Mouse (Mus musculus) forebrain, embryonic 16.5 days (tissue): ENCODE results near the gene Zfp423. TPM values are rescaled to one million over a fixed set of nuclear protein-coding genes. Genes with fewer than 3 reads are reported as not detected.

Experiments
- ATAC-seq: fragments of 200-750 bp; cut with Nextera tagmentation; 2 replicates; pipeline ENCODE4 v1.8.0; 2017; ENCODE audit warnings: mild to moderate bottlenecking, moderate library complexity
- H3K27ac ChIP-seq: fragments of 300-500 bp; sonication (generic); 2 replicates; pipeline ENCODE4 v1.5.1; 2014; ENCODE audit warnings: low read length, control low read depth
- H3K27me3 ChIP-seq: fragments of 300-500 bp; sonication (generic); replicated peaks from 2 replicates; pipeline ENCODE4 v1.6.1; 2014; ENCODE audit warnings: low read length; ENCODE audit not compliant: control insufficient read depth, insufficient read depth
- H3K36me3 ChIP-seq: fragments of 300-500 bp; sonication (generic); 2 replicates; pipeline ENCODE4 v1.6.1; 2014; ENCODE audit not compliant: control insufficient read depth, insufficient read depth
- H3K4me1 ChIP-seq: fragments of 300-500 bp; sonication (generic); replicated peaks from 2 replicates; pipeline ENCODE4 v1.6.1; 2014; ENCODE audit warnings: low read length; ENCODE audit not compliant: control insufficient read depth, insufficient read depth
- H3K4me2 ChIP-seq: fragments of 300-500 bp; sonication (generic); 2 replicates; pipeline ENCODE4 v1.6.1; 2014; ENCODE audit warnings: mild to moderate bottlenecking, low read length, control low read depth
- H3K4me3 ChIP-seq: fragments of 300-500 bp; sonication (generic); replicated peaks from 2 replicates; pipeline ENCODE4 v1.5.1; 2014; ENCODE audit warnings: mild to moderate bottlenecking, low read length, control low read depth
- H3K9ac ChIP-seq: fragments of 300-500 bp; sonication (generic); replicated peaks from 2 replicates; pipeline ENCODE4 v1.6.1; 2014; ENCODE audit warnings: low read depth, low read length, control low read depth
- H3K9me3 ChIP-seq: fragments of 300-500 bp; sonication (generic); 2 replicates; pipeline ENCODE4 v1.6.1; 2016; ENCODE audit warnings: low read length; ENCODE audit not compliant: control insufficient read depth
- WGBS: fragments of 180-500 bp; shearing (Covaris S2); extraction: QIAGEN DNeasy Blood & Tissue Kit; methylation state at CpG from one replicate; pipeline ENCODE4 v1.1.7; 2014; 5-methylcytosine and 5-hydroxymethylcytosine counted together
- polyA plus RNA-seq: library from polyadenylated mRNA; unstranded; fragments of >200 nt; fragmentation: Nextera tagmentation; extraction: Ambion mirVana; gene quantifications from 2 replicates; pipeline ENCODE4 v1.2.1, GENCODE M21; 2015

Gene Zfp423
- polyA plus RNA-seq, 1 experiment from 2014 or later: 20.6 TPM

GRCm38 (mm10) chr8:87887956-87888355 is 71.4 kb downstream of the Zfp423 start:
- Histone ChIP-seq H3K27ac (no peak overlapping the region), H3K4me3 (no peak overlapping the region), H3K9me3 (no peaks in the 10 kb centered on the region), H3K4me2 (no peak overlapping the region), H3K4me1 (peaks cover 6% of the 10 kb centered on the region), H3K9ac (no peak overlapping the region), H3K36me3 (no peaks in the 10 kb centered on the region), H3K27me3 (no peaks in the 10 kb centered on the region)
- no peak for ATAC-seq
- WGBS: 24% methylated on average over 12 of the region's 12 CpGs

GRCm38 (mm10) chr8:87881088-87881487 is 78.3 kb downstream of the Zfp423 start:
- no peak overlapping the region for H3K9ac ChIP-seq
- no peak for ATAC-seq
- no peaks in the 10 kb centered on the region for H3K9me3 ChIP-seq
- no peak overlapping the region for H3K27ac ChIP-seq
- WGBS: 57% methylated on average over 2 of the region's 2 CpGs
- H3K36me3 ChIP-seq: no peaks in the 10 kb centered on the region
- no peak overlapping the region for H3K4me3 ChIP-seq
- peaks cover 11% of the 10 kb centered on the region; the same call in 1 of the 2 replicates for H3K4me1 ChIP-seq
- no peaks in the 10 kb centered on the region for H3K27me3 ChIP-seq
- no peak overlapping the region for H3K4me2 ChIP-seq

GRCm38 (mm10) chr8:87875852-87876251 is 83.5 kb downstream of the Zfp423 start:
- ATAC-seq: no peak
- Histone ChIP-seq H3K9me3 (no peaks in the 10 kb centered on the region), H3K4me3 (no peak overlapping the region), H3K4me1 (peaks cover 34% of the 10 kb centered on the region), H3K4me2 (no peak overlapping the region), H3K27ac (no peak overlapping the region), H3K9ac (no peak overlapping the region), H3K36me3 (no peaks in the 10 kb centered on the region), H3K27me3 (no peaks in the 10 kb centered on the region)
- WGBS: 74% methylated on average over 6 of the region's 6 CpGs

GRCm38 (mm10) chr8:87875452-87875851 is 83.9 kb downstream of the Zfp423 start:
- Histone ChIP-seq H3K4me3 (no peak overlapping the region), H3K9me3 (no peaks in the 10 kb centered on the region), H3K27ac (no peak overlapping the region), H3K4me1 (peaks cover 34% of the 10 kb centered on the region), H3K9ac (no peak overlapping the region), H3K4me2 (no peak overlapping the region), H3K27me3 (no peaks in the 10 kb centered on the region), H3K36me3 (no peaks in the 10 kb centered on the region)
- WGBS: 38% methylated on average over 10 of the region's 10 CpGs
- 0 out of 2 replicates have a peak, but pooled peaks have one; percentile 37 for ATAC-seq

GRCm38 (mm10) chr8:87872987-87873550 is 86.3 kb downstream of the Zfp423 start:
- ATAC-seq: peak; percentile 22; the same call in 1 of the 2 replicates
- H3K36me3 ChIP-seq: no peaks in the 10 kb centered on the region
- WGBS: 15% methylated on average over 14 of the region's 14 CpGs
- H3K4me1 ChIP-seq: peaks cover 23% of the 10 kb centered on the region
- no peaks in the 10 kb centered on the region for H3K9me3 ChIP-seq
- no peak overlapping the region for H3K4me3 ChIP-seq
- H3K9ac ChIP-seq: no peak overlapping the region
- H3K27ac ChIP-seq: no peak overlapping the region
- H3K27me3 ChIP-seq: no peaks in the 10 kb centered on the region
- no peak overlapping the region for H3K4me2 ChIP-seq

- Histone ChIP-seq H3K9me3 (no peaks in the 10 kb centered on the region), H3K4me3 (no peak overlapping the region), H3K4me1 (peaks cover 23% of the 10 kb centered on the region), H3K9ac (no peak overlapping the region), H3K36me3 (no peaks in the 10 kb centered on the region), H3K4me2 (no peak overlapping the region), H3K27ac (no peak overlapping the region), H3K27me3 (no peaks in the 10 kb centered on the region)
- no peak for ATAC-seq
- WGBS: 47% methylated on average over 6 of the region's 6 CpGs
Observed at GRCm38 (mm10) chr8:87872356-87872930, 87.0 kb downstream of the Zfp423 start.

GRCm38 (mm10) chr8:87866586-87866985 is 92.8 kb downstream of the Zfp423 start:
- WGBS: 74% methylated on average over 6 of the region's 6 CpGs
- Histone ChIP-seq H3K4me1 (no peaks in the 10 kb centered on the region; the same call in 1 of the 2 replicates), H3K9ac (no peak overlapping the region), H3K36me3 (no peaks in the 10 kb centered on the region), H3K4me2 (no peak overlapping the region), H3K4me3 (no peak overlapping the region), H3K27ac (no peak overlapping the region), H3K27me3 (no peaks in the 10 kb centered on the region), H3K9me3 (no peaks in the 10 kb centered on the region)
- no peak for ATAC-seq

- no peak for ATAC-seq
- H3K4me1 ChIP-seq: peaks cover 10% of the 10 kb centered on the region
- WGBS: 81% methylated on average over 8 of the region's 8 CpGs
Observed at GRCm38 (mm10) chr8:87864236-87864635, 95.2 kb downstream of the Zfp423 start.

GRCm38 (mm10) chr8:87863128-87863527 is 96.3 kb downstream of the Zfp423 start:
- H3K4me2 ChIP-seq: no peak overlapping the region
- no peak overlapping the region for H3K9ac ChIP-seq
- H3K27ac ChIP-seq: no peak overlapping the region
- no peaks in the 10 kb centered on the region for H3K36me3 ChIP-seq
- ATAC-seq: no peak
- no peaks in the 10 kb centered on the region for H3K27me3 ChIP-seq
- H3K9me3 ChIP-seq: no peaks in the 10 kb centered on the region
- 89% methylated on average over 8 of the region's 8 CpGs for WGBS
- H3K4me1 ChIP-seq: peaks cover 12% of the 10 kb centered on the region
- H3K4me3 ChIP-seq: no peak overlapping the region

More at GRCm38 (mm10) chr8:87864236-87864635, 95.2 kb downstream of the Zfp423 start:
- no peak overlapping the region for H3K4me2 ChIP-seq
- H3K9ac ChIP-seq: no peak overlapping the region
- H3K27ac ChIP-seq: no peak overlapping the region
- no peak overlapping the region for H3K4me3 ChIP-seq
- no peaks in the 10 kb centered on the region for H3K27me3 ChIP-seq
- no peaks in the 10 kb centered on the region for H3K9me3 ChIP-seq
- no peaks in the 10 kb centered on the region for H3K36me3 ChIP-seq
